Mouse (Mus musculus) central nervous system, embryonic 14 days (tissue): Measurements from ENCODE around the gene Kcnk10. TPM values are rescaled to one million over a fixed set of nuclear protein-coding genes. Genes with fewer than 3 reads are reported as not detected.

ENCODE experiments used
- polyA plus RNA-seq: library from polyadenylated mRNA; depleted of rRNA; stranded (reverse); fragments of >200 nt; gene quantifications from 2 replicates; pipeline ENCODE4 v1.2.3, GENCODE M21; 2012; rRNA removed

Kcnk10 gene
- polyA plus RNA-seq: 11.8 and 16.9 TPM in 2 replicates

GRCm38 (mm10) chr12:98577861-98578360 lies at the start of gene Kcnk10:
Gene Kcnk10, minus strand, starts transcription at chr12:98578310.

GRCm38 (mm10) chr12:98627392-98628259 lies 49.5 kb upstream of the Kcnk10 start, which contains the start of gene Spata7:
Gene Spata7, plus strand, starts transcription at chr12:98628157.

Other genes starting within 250 kb of the Kcnk10 start
- 16.3 and 17.3 TPM in 2 replicates for gene Spata7, start 49.8 kb upstream of the Kcnk10 start, polyA plus RNA-seq
- 7.4 and 8.6 TPM in 2 replicates for gene Ptpn21, start 159.1 kb upstream of the Kcnk10 start, polyA plus RNA-seq
- 148 and 156 TPM in 2 replicates for gene Zc3h14, start 168.7 kb upstream of the Kcnk10 start, polyA plus RNA-seq